Mouse (Mus musculus) limb, embryonic 14.5 days (tissue): ENCODE data around the gene Vti1a. TPM values are rescaled to one million over a fixed set of nuclear protein-coding genes. Genes with fewer than 3 reads are reported as not detected.

ENCODE experiments used
- ATAC-seq: fragments of 200-750 bp; cut with Nextera tagmentation; 2 replicates; pipeline ENCODE4 v1.8.0; 2017; ENCODE audit warnings: low read depth, moderate number of reproducible peaks, moderate TSS enrichment; ENCODE audit not compliant: low FRiP score
- DNase-seq: peaks from one replicate; pipeline ENCODE4 v3.0.0-alpha.2; 2015; ENCODE audit warnings: low spot score
- H3K27ac ChIP-seq: fragments of 300-500 bp; sonication (generic); replicated peaks from 2 replicates; pipeline ENCODE4 v1.5.1; 2014; ENCODE audit warnings: low read depth, mild to moderate bottlenecking, low read length, moderate library complexity, mixed read lengths
- H3K27me3 ChIP-seq: fragments of 300-500 bp; sonication (generic); 2 replicates; pipeline ENCODE4 v1.6.1; 2014; ENCODE audit warnings: low read length, mixed read lengths; ENCODE audit not compliant: control insufficient read depth, insufficient read depth
- H3K36me3 ChIP-seq: fragments of 300-500 bp; sonication (generic); 2 replicates; pipeline ENCODE4 v1.6.1; 2014; ENCODE audit warnings: mild to moderate bottlenecking, low read length, moderate library complexity, mixed read lengths; ENCODE audit not compliant: control insufficient read depth, insufficient read depth
- H3K4me1 ChIP-seq: fragments of 300-500 bp; sonication (generic); 2 replicates; pipeline ENCODE4 v1.6.1; 2014; ENCODE audit warnings: antibody characterized with exemption, low read length, mixed read lengths; ENCODE audit not compliant: control insufficient read depth, insufficient read depth
- H3K4me2 ChIP-seq: fragments of 300-500 bp; sonication (generic); replicated peaks from 2 replicates; pipeline ENCODE4 v1.6.1; 2014; ENCODE audit warnings: low read depth, mild to moderate bottlenecking, low read length, moderate library complexity; ENCODE audit not compliant: severe bottlenecking
- H3K4me3 ChIP-seq: fragments of 300-500 bp; sonication (generic); replicated peaks from 2 replicates; pipeline ENCODE4 v1.5.1; 2014; ENCODE audit warnings: low read length
- H3K9ac ChIP-seq: fragments of 300-500 bp; sonication (generic); 2 replicates; pipeline ENCODE4 v1.6.1; 2014; ENCODE audit warnings: mild to moderate bottlenecking, low read depth, low read length, moderate library complexity; ENCODE audit not compliant: severe bottlenecking
- H3K9me3 ChIP-seq: fragments of 300-500 bp; sonication (generic); 2 replicates; pipeline ENCODE4 v1.6.1; 2016; ENCODE audit warnings: low read length; ENCODE audit not compliant: control insufficient read depth
- POLR2A ChIP-seq: fragments of 200-500 bp; IDR thresholded peaks from 2 replicates; pipeline ENCODE4 v1.8.0; 2012; ENCODE audit warnings: inconsistent platforms, mild to moderate bottlenecking, moderate library complexity, borderline replicate concordance; ENCODE audit not compliant: insufficient read depth, insufficient read length; ENCODE audit errors: extremely low read depth
- WGBS: fragments of 180-500 bp; shearing (Covaris S2); extraction: QIAGEN DNeasy Blood & Tissue Kit; methylation state at CpG from one replicate; pipeline ENCODE4 v1.1.7; 2014; 5-methylcytosine and 5-hydroxymethylcytosine counted together
- polyA plus RNA-seq, 2 experiments: library from polyadenylated mRNA; depleted of rRNA in 1 of 2; stranded (reverse) in 1 of 2; unstranded in 1 of 2; fragments of >200 nt; fragmentation: Nextera tagmentation in 1 of 2; extraction: Ambion mirVana in 1 of 2; gene quantifications; 2 replicates each; pipeline versions ENCODE4 v1.2.1 to v1.2.3; 2012 to 2014

Gene Vti1a
- polyA plus RNA-seq, 2 experiments = 14.7 to 22.8 TPM

DNA sequence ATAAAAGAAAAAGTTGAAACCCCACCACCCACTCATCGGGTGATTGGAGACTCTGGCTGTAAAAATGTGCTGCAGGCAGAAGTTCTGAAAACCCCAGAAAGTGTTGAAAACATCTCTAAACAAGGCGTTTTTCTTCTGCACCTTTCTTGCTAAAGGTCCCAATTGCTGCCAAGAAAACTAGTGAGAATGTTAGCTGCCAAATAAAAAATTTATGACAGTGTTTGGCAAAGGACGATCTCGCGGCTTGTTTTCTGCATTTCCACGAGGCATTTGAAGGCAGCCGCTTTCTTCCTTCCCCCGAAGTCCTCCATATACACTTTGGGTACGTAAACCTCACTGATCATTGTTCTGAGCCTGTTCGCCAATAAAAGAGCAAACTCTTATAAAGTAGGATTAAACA is 291.6 kb downstream of the Vti1a start:
- DNase-seq (peak; percentile 66), ATAC-seq (no peak)
- H3K27ac ChIP-seq = no peak overlapping the region
- no peak overlapping the region for H3K9ac ChIP-seq
- H3K4me2 ChIP-seq = peak overlapping the region; percentile 1
- peaks cover 18% of the 10 kb centered on the region for H3K4me1 ChIP-seq
- no peaks in the 10 kb centered on the region for H3K27me3 ChIP-seq
- 18% methylated on average over 10 of the region's 10 CpGs for WGBS
- H3K9me3 ChIP-seq = no peaks in the 10 kb centered on the region
- no peak for TF ChIP-seq POLR2A
- H3K4me3 ChIP-seq = no peak overlapping the region
- H3K36me3 ChIP-seq = no peaks in the 10 kb centered on the region

DNA sequence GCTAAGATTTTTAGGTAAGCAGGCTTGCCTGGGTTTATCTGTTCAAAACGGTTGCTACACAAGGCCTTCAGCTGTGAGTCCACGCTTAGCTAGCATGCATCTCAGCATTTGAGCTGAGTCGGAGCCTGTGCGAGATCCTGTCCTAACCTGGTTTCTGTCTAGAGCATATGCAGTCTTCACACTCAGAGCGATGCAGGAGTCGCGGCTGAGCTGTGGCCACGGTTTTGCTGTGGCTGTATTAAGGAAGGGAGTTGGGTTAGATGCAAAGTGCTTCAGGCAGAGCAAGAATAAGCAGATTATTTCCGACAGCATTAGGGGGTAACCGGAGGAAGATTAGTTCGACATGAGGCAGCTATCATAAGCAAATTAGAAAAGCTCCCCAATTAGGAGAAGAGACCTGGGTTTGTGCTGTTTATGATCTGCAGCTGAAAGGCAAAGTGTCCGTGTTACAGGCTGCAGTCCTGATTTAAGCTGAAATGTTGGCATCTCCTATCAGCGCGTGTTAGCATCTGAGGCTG is 292.8 kb downstream of the Vti1a start:
- no peak for TF ChIP-seq POLR2A
- 74% methylated on average over 14 of the region's 14 CpGs for whole genome bisulfite sequencing
- Histone ChIP-seq H3K4me2 (no peak overlapping the region), H3K4me1 (peaks cover 18% of the 10 kb centered on the region), H3K27ac (no peak overlapping the region), H3K9ac (no peak overlapping the region), H3K36me3 (no peaks in the 10 kb centered on the region), H3K9me3 (no peaks in the 10 kb centered on the region), H3K4me3 (no peak overlapping the region), H3K27me3 (no peaks in the 10 kb centered on the region)
- ATAC-seq (no peak), DNase-seq (no peak)

DNA sequence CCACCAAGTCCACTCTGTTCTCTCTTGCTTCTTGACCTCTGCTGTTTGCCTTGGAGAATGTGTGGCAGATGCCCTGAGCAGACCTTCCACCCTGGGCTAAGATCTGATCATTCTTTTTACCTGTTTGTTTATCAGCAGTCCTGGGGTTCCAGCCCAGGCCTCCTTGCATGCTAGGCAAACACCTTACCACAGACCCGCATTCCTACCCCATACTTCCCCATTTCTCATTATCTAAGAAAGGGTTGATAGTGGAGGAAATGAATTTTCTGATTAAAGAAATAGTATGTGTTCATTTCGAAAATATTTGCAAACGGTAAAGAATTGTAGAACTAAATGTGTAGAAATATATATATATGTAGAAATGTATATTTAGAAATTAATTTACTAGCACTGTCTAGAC is 293.7 kb downstream of the Vti1a start:
- no peaks in the 10 kb centered on the region for H3K36me3 ChIP-seq
- H3K4me3 ChIP-seq = no peak overlapping the region
- DNase-seq (no peak), ATAC-seq (no peak)
- H3K27ac ChIP-seq = no peak overlapping the region
- no peak for TF ChIP-seq POLR2A
- no peaks in the 10 kb centered on the region for H3K27me3 ChIP-seq
- H3K9me3 ChIP-seq = no peaks in the 10 kb centered on the region
- no peak overlapping the region for H3K4me2 ChIP-seq
- WGBS = 86% methylated on average over 3 of the region's 3 CpGs
- no peak overlapping the region for H3K9ac ChIP-seq
- H3K4me1 ChIP-seq = peaks cover 18% of the 10 kb centered on the region

DNA sequence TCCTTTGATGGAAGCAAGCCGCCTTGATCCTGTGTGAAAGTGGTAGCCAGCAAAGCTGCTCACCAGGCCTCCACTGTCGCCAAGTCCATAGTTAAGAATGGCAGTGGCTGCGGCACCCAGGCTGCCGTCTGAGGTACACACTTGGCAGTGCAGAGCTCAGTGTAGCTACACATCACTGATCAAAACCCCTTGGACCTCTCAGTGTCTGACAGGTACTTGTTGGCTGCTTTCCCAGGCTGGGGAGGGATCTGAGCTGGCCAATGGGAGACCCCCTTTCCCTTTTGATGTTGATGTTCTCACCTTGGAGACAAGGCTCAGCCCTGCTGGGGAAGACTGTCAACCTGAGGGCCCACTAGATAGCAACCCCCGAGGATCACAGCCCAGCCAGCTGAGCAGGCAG is 299.6 kb downstream of the Vti1a start:
- no peaks in the 10 kb centered on the region for H3K9me3 ChIP-seq
- 78% methylated on average over 5 of the region's 5 CpGs for WGBS

DNA sequence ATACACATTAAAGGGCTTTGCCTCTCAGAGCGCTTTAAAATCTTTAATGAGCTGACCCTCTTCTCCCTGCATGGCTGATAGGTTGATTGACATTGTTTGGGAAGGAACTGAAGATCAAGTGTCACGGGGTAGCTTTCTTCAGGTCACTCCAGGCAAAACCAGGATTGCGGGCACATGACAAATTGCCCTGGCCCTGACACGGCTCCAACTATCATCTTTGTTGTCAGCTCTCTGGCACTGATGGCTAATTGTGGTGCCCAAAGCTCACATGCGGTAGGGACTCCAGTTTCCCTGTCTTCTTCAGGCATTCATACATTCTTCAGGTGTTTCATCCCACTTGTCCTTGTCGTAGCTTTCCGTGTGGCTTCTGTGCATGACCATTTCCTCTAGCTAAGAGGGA is 300.2 kb downstream of the Vti1a start:
- ATAC-seq (no peak), DNase-seq (no peak)
- Histone ChIP-seq H3K36me3 (no peaks in the 10 kb centered on the region), H3K4me1 (peaks cover 13% of the 10 kb centered on the region; the same call in 1 of the 2 replicates), H3K27ac (no peak overlapping the region), H3K9me3 (no peaks in the 10 kb centered on the region), H3K4me2 (no peak overlapping the region), H3K4me3 (no peak overlapping the region), H3K27me3 (no peaks in the 10 kb centered on the region), H3K9ac (no peak overlapping the region)
- TF ChIP-seq POLR2A = no peak
- WGBS = 85% methylated on average over 7 of the region's 7 CpGs

More for the DNA sequence above, 299.6 kb downstream of the Vti1a start:
- no peak for DNase-seq
- no peak overlapping the region for H3K4me3 ChIP-seq
- H3K9ac ChIP-seq = no peak overlapping the region
- H3K36me3 ChIP-seq = no peaks in the 10 kb centered on the region
- no peaks in the 10 kb centered on the region for H3K27me3 ChIP-seq
- H3K4me1 ChIP-seq = peaks cover 7% of the 10 kb centered on the region; the same call in 1 of the 2 replicates
- TF ChIP-seq POLR2A = no peak
- no peak overlapping the region for H3K27ac ChIP-seq
- H3K4me2 ChIP-seq = no peak overlapping the region
- ATAC-seq = no peak

DNA sequence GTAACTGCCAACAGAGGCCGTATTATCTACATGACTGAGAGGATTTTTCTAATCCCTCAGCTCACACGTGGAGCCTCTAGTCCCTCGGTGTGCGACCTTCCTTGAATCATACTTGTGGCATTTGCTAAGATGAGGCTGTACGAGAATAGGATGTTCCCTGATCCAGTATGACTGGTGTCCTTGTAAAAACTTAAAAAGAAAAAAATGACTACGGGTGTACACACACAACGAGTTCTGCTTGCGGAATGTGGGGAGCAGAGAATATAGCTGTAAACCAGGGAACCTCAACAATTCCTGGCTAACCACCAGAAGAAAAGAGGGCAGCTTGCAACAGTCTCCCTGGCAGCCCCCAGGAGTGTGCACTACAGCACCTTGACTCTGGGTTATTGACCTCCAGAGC is 300.8 kb downstream of the Vti1a start:
- Histone ChIP-seq H3K27me3 (no peaks in the 10 kb centered on the region), H3K9me3 (no peaks in the 10 kb centered on the region), H3K36me3 (no peaks in the 10 kb centered on the region), H3K4me1 (peaks cover 14% of the 10 kb centered on the region; the same call in 1 of the 2 replicates), H3K4me2 (no peak overlapping the region), H3K27ac (no peak overlapping the region), H3K4me3 (no peak overlapping the region), H3K9ac (no peak overlapping the region)
- 76% methylated on average over 8 of the region's 8 CpGs for WGBS
- DNase-seq (no peak), ATAC-seq (no peak)
- no peak for TF ChIP-seq POLR2A
